Mouse (Mus musculus) forebrain, embryonic 16.5 days (tissue): ENCODE data around the gene Emb. TPM values are rescaled to one million over a fixed set of nuclear protein-coding genes. Genes with fewer than 3 reads are reported as not detected.

Experiments
- ATAC-seq: fragments of 200-750 bp; cut with Nextera tagmentation; 2 replicates; pipeline ENCODE4 v1.8.0; 2017; ENCODE audit warnings: mild to moderate bottlenecking, moderate library complexity
- H3K27ac ChIP-seq: fragments of 300-500 bp; sonication (generic); 2 replicates; pipeline ENCODE4 v1.5.1; 2014; ENCODE audit warnings: low read length, control low read depth
- H3K27me3 ChIP-seq: fragments of 300-500 bp; sonication (generic); replicated peaks from 2 replicates; pipeline ENCODE4 v1.6.1; 2014; ENCODE audit warnings: low read length; ENCODE audit not compliant: control insufficient read depth, insufficient read depth
- H3K36me3 ChIP-seq: fragments of 300-500 bp; sonication (generic); 2 replicates; pipeline ENCODE4 v1.6.1; 2014; ENCODE audit not compliant: control insufficient read depth, insufficient read depth
- H3K4me1 ChIP-seq: fragments of 300-500 bp; sonication (generic); replicated peaks from 2 replicates; pipeline ENCODE4 v1.6.1; 2014; ENCODE audit warnings: low read length; ENCODE audit not compliant: control insufficient read depth, insufficient read depth
- H3K4me2 ChIP-seq: fragments of 300-500 bp; sonication (generic); 2 replicates; pipeline ENCODE4 v1.6.1; 2014; ENCODE audit warnings: mild to moderate bottlenecking, low read length, control low read depth
- H3K4me3 ChIP-seq: fragments of 300-500 bp; sonication (generic); replicated peaks from 2 replicates; pipeline ENCODE4 v1.5.1; 2014; ENCODE audit warnings: mild to moderate bottlenecking, low read length, control low read depth
- H3K9ac ChIP-seq: fragments of 300-500 bp; sonication (generic); replicated peaks from 2 replicates; pipeline ENCODE4 v1.6.1; 2014; ENCODE audit warnings: low read depth, low read length, control low read depth
- H3K9me3 ChIP-seq: fragments of 300-500 bp; sonication (generic); 2 replicates; pipeline ENCODE4 v1.6.1; 2016; ENCODE audit warnings: low read length; ENCODE audit not compliant: control insufficient read depth
- WGBS: fragments of 180-500 bp; shearing (Covaris S2); extraction: QIAGEN DNeasy Blood & Tissue Kit; methylation state at CpG from one replicate; pipeline ENCODE4 v1.1.7; 2014; 5-methylcytosine and 5-hydroxymethylcytosine counted together
- polyA plus RNA-seq: library from polyadenylated mRNA; unstranded; fragments of >200 nt; fragmentation: Nextera tagmentation; extraction: Ambion mirVana; gene quantifications from 2 replicates; pipeline ENCODE4 v1.2.1, GENCODE M21; 2015

Gene Emb
- polyA plus RNA-seq, 1 experiment from 2014 or later = 7.9 TPM

GRCm38 (mm10) chr13:117287400-117287799 is 79.1 kb downstream of the Emb start:
- ATAC-seq = no peak
- 91% methylated on average over 6 of the region's 6 CpGs for WGBS
- H3K36me3 ChIP-seq = no peaks in the 10 kb centered on the region
- no peaks in the 10 kb centered on the region for H3K4me1 ChIP-seq
- H3K27me3 ChIP-seq = no peaks in the 10 kb centered on the region
- H3K9me3 ChIP-seq = no peaks in the 10 kb centered on the region
- no peak overlapping the region for H3K4me2 ChIP-seq
- no peak overlapping the region for H3K4me3 ChIP-seq
- H3K9ac ChIP-seq = no peak overlapping the region
- no peak overlapping the region for H3K27ac ChIP-seq

- Histone ChIP-seq H3K9me3 (no peaks in the 10 kb centered on the region), H3K9ac (no peak overlapping the region), H3K27me3 (no peaks in the 10 kb centered on the region), H3K4me1 (no peaks in the 10 kb centered on the region), H3K4me3 (no peak overlapping the region), H3K36me3 (no peaks in the 10 kb centered on the region), H3K4me2 (peak overlapping the region; percentile 18; the same call in 1 of the 2 replicates), H3K27ac (no peak overlapping the region)
- ATAC-seq = peak; percentile 80
- WGBS = 34% methylated on average over 17 of the region's 17 CpGs
Observed at GRCm38 (mm10) chr13:117289494-117290270, 81.3 kb downstream of the Emb start.

- peak; percentile 87 for ATAC-seq
- WGBS = 27% methylated on average over 24 of the region's 24 CpGs
- Histone ChIP-seq H3K4me3 (no peak overlapping the region), H3K27ac (no peak overlapping the region), H3K4me2 (peak overlapping the region; percentile 32), H3K9ac (peak overlapping the region; percentile 9; the same call in 1 of the 2 replicates), H3K36me3 (no peaks in the 10 kb centered on the region), H3K4me1 (peaks cover 4% of the 10 kb centered on the region; the same call in 1 of the 2 replicates), H3K27me3 (no peaks in the 10 kb centered on the region), H3K9me3 (no peaks in the 10 kb centered on the region)
Observed at GRCm38 (mm10) chr13:117311446-117312225, 103.3 kb downstream of the Emb start.

Other genes starting within 250 kb of the Emb start
- 19.2 and 24.1 TPM in 2 replicates for gene Parp8, start 183.0 kb upstream of the Emb start, polyA plus RNA-seq
- 0.39 and 0.40 TPM in 2 replicates for gene Gm17509, start 12.5 kb downstream of the Emb start, polyA plus RNA-seq